Mouse (Mus musculus): Measurements from ENCODE around the gene Nckap5l. TPM values are rescaled to one million over a fixed set of nuclear protein-coding genes. Genes with fewer than 3 reads are reported as not detected.
A peak's percentile ranks its signal among the peaks of the same experiment; 100 is the strongest.

Gene Nckap5l
- 10 to 100 TPM in 17 of 26 experiments, 1 to 10 TPM in 9; 2.2 to 37.5 (median 12.1) TPM for total RNA-seq (2018; cell fraction: chromatin; rRNA removed)
- 10 to 100 TPM in 22 of 26 experiments, 1 to 10 TPM in 4; 6.8 to 33.0 (median 15.3) TPM for total RNA-seq (2018; cell fraction: cytosol; rRNA removed)
- total RNA-seq (2018; cell fraction: nucleus; rRNA removed), result 10 to 100 TPM in 20 of 26 experiments, 1 to 10 TPM in 6; 6.2 to 34.5 (median 18.0) TPM
- polyA plus RNA-seq (2018), result 8.4 to 21.0 TPM (median 16.3 TPM) in 3 replicates

- Histone ChIP-seq H3K4me3 (ENCODE audit: inconsistent target) (peak within 1 kb of the TSS; percentile 45), H3K79me2 (ENCODE audit: inconsistent target) (peaks cover 33% of the 10 kb centered on the region; the same call in 1 of the 2 replicates), H3K27ac (peak within 1 kb of the TSS; percentile 57), H3K36me3 (ENCODE audit: inconsistent target) (no peaks in the 10 kb centered on the region)
- 1% methylated on average over 44 of the region's 45 CpGs for WGBS (ENCODE audit: missing documents)
Measured at GRCm38 (mm10) chr15:99457606-99458401, at the start of gene Nckap5l. Nckap5l (minus strand) TSS chr15:99457748.

GRCm38 (mm10) chr15:99505324-99506095 is 48.0 kb upstream of the Nckap5l start:
- Histone ChIP-seq H3K27ac (no peak overlapping the region), H3K79me2 (ENCODE audit: inconsistent target) (no peaks in the 10 kb centered on the region), H3K4me3 (ENCODE audit: inconsistent target) (no peak overlapping the region), H3K36me3 (ENCODE audit: inconsistent target) (no peaks in the 10 kb centered on the region)
- 85% methylated on average over 15 of the region's 15 CpGs for WGBS (ENCODE audit: missing documents)

- no peak overlapping the region for H3K27ac ChIP-seq
- H3K4me3 ChIP-seq (ENCODE audit: inconsistent target), result no peak overlapping the region
- WGBS (ENCODE audit: missing documents), result 89% methylated on average over 5 of the region's 5 CpGs
- no peaks in the 10 kb centered on the region for H3K79me2 ChIP-seq (ENCODE audit: inconsistent target)
- no peaks in the 10 kb centered on the region for H3K36me3 ChIP-seq (ENCODE audit: inconsistent target)
Measured at GRCm38 (mm10) chr15:99503256-99503655, 45.7 kb upstream of the Nckap5l start.

- no peak overlapping the region for H3K27ac ChIP-seq
- H3K4me3 ChIP-seq (ENCODE audit: inconsistent target), result no peak overlapping the region
- no peaks in the 10 kb centered on the region for H3K36me3 ChIP-seq (ENCODE audit: inconsistent target)
- 90% methylated on average over 12 of the region's 12 CpGs for WGBS (ENCODE audit: missing documents)
- H3K79me2 ChIP-seq (ENCODE audit: inconsistent target), result no peaks in the 10 kb centered on the region
Measured at GRCm38 (mm10) chr15:99502311-99502831, 44.8 kb upstream of the Nckap5l start.

- WGBS (ENCODE audit: missing documents), result 93% methylated on average over 20 of the region's 20 CpGs
- no peaks in the 10 kb centered on the region for H3K36me3 ChIP-seq (ENCODE audit: inconsistent target)
- no peak overlapping the region for H3K4me3 ChIP-seq (ENCODE audit: inconsistent target)
- H3K79me2 ChIP-seq (ENCODE audit: inconsistent target), result no peaks in the 10 kb centered on the region
- H3K27ac ChIP-seq, result no peak overlapping the region
Measured at GRCm38 (mm10) chr15:99501292-99502260, 44.0 kb upstream of the Nckap5l start.

- H3K27ac ChIP-seq, result no peak overlapping the region
- no peaks in the 10 kb centered on the region for H3K36me3 ChIP-seq (ENCODE audit: inconsistent target)
- H3K79me2 ChIP-seq (ENCODE audit: inconsistent target), result no peaks in the 10 kb centered on the region
- WGBS (ENCODE audit: missing documents), result 48% methylated on average over 5 of the region's 5 CpGs
- no peak overlapping the region for H3K4me3 ChIP-seq (ENCODE audit: inconsistent target)
Measured at GRCm38 (mm10) chr15:99500320-99500719, 42.8 kb upstream of the Nckap5l start.

GRCm38 (mm10) chr15:99499726-99500125 is 42.2 kb upstream of the Nckap5l start:
- no peaks in the 10 kb centered on the region for H3K79me2 ChIP-seq (ENCODE audit: inconsistent target)
- 76% methylated on average over 6 of the region's 6 CpGs for WGBS (ENCODE audit: missing documents)
- no peak overlapping the region for H3K27ac ChIP-seq
- H3K4me3 ChIP-seq (ENCODE audit: inconsistent target), result no peak overlapping the region
- H3K36me3 ChIP-seq (ENCODE audit: inconsistent target), result no peaks in the 10 kb centered on the region

GRCm38 (mm10) chr15:99498781-99499180 is 41.2 kb upstream of the Nckap5l start:
- WGBS (ENCODE audit: missing documents), result 76% methylated on average over 4 of the region's 4 CpGs
- Histone ChIP-seq H3K27ac (no peak overlapping the region), H3K4me3 (ENCODE audit: inconsistent target) (no peak overlapping the region)

GRCm38 (mm10) chr15:99498356-99498755 is 40.8 kb upstream of the Nckap5l start:
- WGBS (ENCODE audit: missing documents), result 77% methylated on average over 4 of the region's 4 CpGs
- Histone ChIP-seq H3K27ac (no peak overlapping the region), H3K79me2 (ENCODE audit: inconsistent target) (no peaks in the 10 kb centered on the region), H3K36me3 (ENCODE audit: inconsistent target) (no peaks in the 10 kb centered on the region), H3K4me3 (ENCODE audit: inconsistent target) (no peak overlapping the region)

More at GRCm38 (mm10) chr15:99498781-99499180, 41.2 kb upstream of the Nckap5l start:
- Histone ChIP-seq H3K79me2 (ENCODE audit: inconsistent target) (no peaks in the 10 kb centered on the region), H3K36me3 (ENCODE audit: inconsistent target) (no peaks in the 10 kb centered on the region)

GRCm38 (mm10) chr15:99497527-99498242 is 40.1 kb upstream of the Nckap5l start:
- H3K27ac ChIP-seq, result no peak overlapping the region
- no peak overlapping the region for H3K4me3 ChIP-seq (ENCODE audit: inconsistent target)
- H3K36me3 ChIP-seq (ENCODE audit: inconsistent target), result no peaks in the 10 kb centered on the region
- 32% methylated on average over 12 of the region's 12 CpGs for WGBS (ENCODE audit: missing documents)
- no peaks in the 10 kb centered on the region for H3K79me2 ChIP-seq (ENCODE audit: inconsistent target)

GRCm38 (mm10) chr15:99497061-99497460 is 39.5 kb upstream of the Nckap5l start:
- no peak overlapping the region for H3K27ac ChIP-seq
- no peak overlapping the region for H3K4me3 ChIP-seq (ENCODE audit: inconsistent target)
- WGBS (ENCODE audit: missing documents), result 24% methylated on average over 4 of the region's 4 CpGs
- H3K79me2 ChIP-seq (ENCODE audit: inconsistent target), result no peaks in the 10 kb centered on the region
- no peaks in the 10 kb centered on the region for H3K36me3 ChIP-seq (ENCODE audit: inconsistent target)

- H3K79me2 ChIP-seq (ENCODE audit: inconsistent target), result no peaks in the 10 kb centered on the region
- H3K36me3 ChIP-seq (ENCODE audit: inconsistent target), result no peaks in the 10 kb centered on the region
- H3K27ac ChIP-seq, result no peak overlapping the region
- 40% methylated on average over 6 of the region's 6 CpGs for WGBS (ENCODE audit: missing documents)
- no peak overlapping the region for H3K4me3 ChIP-seq (ENCODE audit: inconsistent target)
Measured at GRCm38 (mm10) chr15:99484745-99485144, 27.2 kb upstream of the Nckap5l start.

GRCm38 (mm10) chr15:99475814-99476213 is 18.3 kb upstream of the Nckap5l start:
- H3K79me2 ChIP-seq (ENCODE audit: inconsistent target), result no peaks in the 10 kb centered on the region
- 88% methylated on average over 1 of the region's 1 CpGs for WGBS (ENCODE audit: missing documents)

More at GRCm38 (mm10) chr15:99475814-99476213, 18.3 kb upstream of the Nckap5l start:
- Histone ChIP-seq H3K36me3 (ENCODE audit: inconsistent target) (no peaks in the 10 kb centered on the region), H3K27ac (no peak overlapping the region), H3K4me3 (ENCODE audit: inconsistent target) (no peak overlapping the region)
